Mouse (Mus musculus) brown adipose tissue, adult 24 weeks (tissue): ENCODE measurements at regions not wholly inside any gene's neighbourhood (a gene's known extent, or its start where the extent isn't known, plus 50 kb on each side); places are given as distances from the start of the nearest gene placed in this dataset.
"Not testable (repeated sequence)": the region's sequence is repeated elsewhere in the genome, so short reads cannot be mapped to it uniquely, and the experiment has no call there.

Experiments
- H3K27ac ChIP-seq: fragments of 200-500 bp; replicated peaks from 2 replicates; pipeline ENCODE4 v1.5.1; 2012; ENCODE audit warnings: low read depth, mild to moderate bottlenecking, low read length
- H3K4me1 ChIP-seq: fragments of 200-500 bp; 2 replicates; pipeline ENCODE4 v1.6.1; 2012; ENCODE audit warnings: low read length, mixed read lengths; ENCODE audit not compliant: control insufficient read depth, insufficient read depth, insufficient read length
- H3K4me3 ChIP-seq: fragments of 200-500 bp; 2 replicates; pipeline ENCODE4 v1.5.1; 2012; ENCODE audit warnings: low read depth, mild to moderate bottlenecking, low read length, moderate library complexity; ENCODE audit not compliant: insufficient read depth

DNA sequence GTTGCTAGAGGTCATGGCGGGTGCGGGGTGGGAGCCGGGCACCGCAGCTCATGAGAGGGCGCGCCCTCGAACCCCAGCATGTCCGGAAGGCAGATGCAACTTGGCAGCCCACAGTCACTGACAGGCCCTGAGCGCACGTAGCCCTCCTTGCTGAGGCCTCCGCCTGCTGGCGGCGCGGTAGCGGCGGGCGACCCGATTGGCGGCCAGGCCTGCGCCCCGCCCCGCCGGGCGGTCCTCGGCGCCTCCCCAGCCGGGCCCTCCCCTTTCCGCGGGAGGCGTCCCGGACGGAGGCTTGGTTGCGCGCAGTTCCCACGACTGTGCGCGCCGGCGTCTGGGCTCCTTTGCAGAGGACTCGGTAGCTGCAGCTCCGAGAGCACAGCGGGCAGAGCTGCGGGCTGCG lies 301.9 kb downstream of the Hpcal1 start:
- H3K4me3 ChIP-seq: peak overlapping the region; percentile 28; the same call in 1 of the 2 replicates
- H3K4me1 ChIP-seq, H3K27ac ChIP-seq: not testable (repeated sequence)

DNA sequence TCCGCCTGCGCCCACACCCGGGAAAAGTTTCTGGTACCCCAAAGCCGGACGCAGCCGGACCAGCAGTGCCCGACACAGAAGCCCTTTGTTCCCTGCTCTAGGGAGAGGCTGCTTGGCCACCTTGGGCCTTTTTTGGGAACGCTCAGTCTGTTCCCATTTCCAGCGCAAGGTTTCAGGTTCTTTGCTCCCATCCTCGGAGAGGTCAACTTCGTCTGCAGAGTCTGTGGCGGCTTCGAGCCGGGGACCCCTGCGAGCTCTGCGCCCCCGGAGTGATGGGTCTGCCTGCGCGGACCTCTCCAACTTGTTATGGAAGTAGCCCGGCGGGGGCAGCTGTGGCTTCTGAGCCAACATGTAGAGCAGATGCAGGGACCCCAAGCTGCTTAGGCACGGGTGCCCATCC lies 302.7 kb downstream of the Hpcal1 start:
- not testable (repeated sequence) for H3K4me3 ChIP-seq, H3K27ac ChIP-seq, H3K4me1 ChIP-seq
